Mouse (Mus musculus) testis, adult 2 months (tissue): Measurements from ENCODE around the gene Zfp948.

Experiments used
- CTCF ChIP-seq: fragments of 200-500 bp; IDR thresholded peaks from 2 replicates; pipeline ENCODE4 v1.5.1; 2012; ENCODE audit warnings: low read depth, mild to moderate bottlenecking, inconsistent platforms, low read length, moderate library complexity; ENCODE audit not compliant: control insufficient read depth, insufficient read depth, insufficient replicate concordance
- POLR2A ChIP-seq: fragments of 200-500 bp; IDR thresholded peaks from 2 replicates; pipeline ENCODE4 v1.6.1; 2012; ENCODE audit warnings: low read depth, mild to moderate bottlenecking, inconsistent platforms, low read length, moderate library complexity; ENCODE audit not compliant: control insufficient read depth

DNA sequence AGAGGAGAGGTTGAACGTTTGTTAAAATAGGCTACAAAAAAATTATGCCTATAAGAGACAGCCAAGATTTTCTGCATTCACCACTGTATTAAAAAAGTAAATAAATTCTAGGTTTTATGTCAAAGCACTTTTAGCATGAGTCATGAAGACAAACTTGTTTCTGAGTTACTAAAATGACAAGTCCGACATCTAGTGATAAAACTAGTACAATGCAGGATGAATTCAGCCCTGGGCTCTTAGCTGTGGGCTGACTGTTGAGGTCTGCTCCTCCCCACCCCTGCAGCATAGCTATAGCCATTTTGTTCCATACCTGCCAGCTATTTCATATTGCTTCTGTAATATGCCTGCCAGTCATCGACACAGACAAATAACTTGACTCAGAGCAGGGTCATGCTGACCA is 49.5 kb downstream of the Zfp948 start:
- TF ChIP-seq CTCF (no peak), POLR2A (no peak)
